Mouse (Mus musculus) hindbrain, postnatal 0 days (tissue): ENCODE measurements around the gene Poc1b. TPM values are rescaled to one million over a fixed set of nuclear protein-coding genes. Genes with fewer than 3 reads are reported as not detected.

Source experiments
- ATAC-seq: fragments of 200-750 bp; cut with Nextera tagmentation; 2 replicates; pipeline ENCODE4 v1.8.0; 2017; ENCODE audit warnings: mild to moderate bottlenecking, moderate TSS enrichment, moderate library complexity
- DNase-seq: peaks from one replicate; pipeline ENCODE4 v3.0.0-alpha.2; 2015; ENCODE audit warnings: low spot score
- H3K27ac ChIP-seq: fragments of 300-500 bp; sonication (generic); 2 replicates; pipeline ENCODE4 v1.5.1; 2014; ENCODE audit warnings: mild to moderate bottlenecking
- H3K27me3 ChIP-seq: fragments of 300-500 bp; sonication (generic); 2 replicates; pipeline ENCODE4 v1.6.1; 2014; ENCODE audit warnings: low read length, mixed read lengths; ENCODE audit not compliant: insufficient read depth
- H3K36me3 ChIP-seq: fragments of 300-500 bp; sonication (generic); 2 replicates; pipeline ENCODE4 v1.6.1; 2014; ENCODE audit warnings: low read length, mixed read lengths; ENCODE audit not compliant: insufficient read depth
- H3K4me1 ChIP-seq: fragments of 300-500 bp; sonication (generic); 2 replicates; pipeline ENCODE4 v1.6.1; 2014; ENCODE audit warnings: antibody characterized with exemption, low read length, mixed read lengths; ENCODE audit not compliant: insufficient read depth
- H3K4me2 ChIP-seq: fragments of 300-500 bp; sonication (generic); 2 replicates; pipeline ENCODE4 v1.6.1; 2014; ENCODE audit warnings: low read depth, mild to moderate bottlenecking, low read length, moderate library complexity, mixed read lengths
- H3K4me3 ChIP-seq: fragments of 300-500 bp; sonication (generic); 2 replicates; pipeline ENCODE4 v1.5.1; 2014; ENCODE audit warnings: low read length
- H3K9ac ChIP-seq: fragments of 300-500 bp; sonication (generic); replicated peaks from 2 replicates; pipeline ENCODE4 v1.6.1; 2014; ENCODE audit warnings: mild to moderate bottlenecking, low read length, moderate library complexity, mixed read lengths
- H3K9me3 ChIP-seq: fragments of 300-500 bp; sonication (generic); 2 replicates; pipeline ENCODE4 v1.6.1; 2016; ENCODE audit warnings: low read length, mixed read lengths
- CTCF ChIP-seq: IDR thresholded peaks from 2 replicates; pipeline ENCODE4 v1.5.1; 2016; ENCODE audit warnings: antibody characterized with exemption, control low read depth, low read depth
- WGBS: fragments of 180-500 bp; shearing (Covaris S2); extraction: QIAGEN DNeasy Blood & Tissue Kit; methylation state at CpG from one replicate; pipeline ENCODE4 v1.1.7; 2014; 5-methylcytosine and 5-hydroxymethylcytosine counted together
- polyA plus RNA-seq: library from polyadenylated mRNA; unstranded; fragments of >200 nt; fragmentation: Nextera tagmentation; extraction: Ambion mirVana; gene quantifications from 2 replicates; pipeline ENCODE4 v1.2.1, GENCODE M21; 2015
- total RNA-seq: library from RNA; depleted of rRNA; stranded (reverse); fragments of >200 nt; gene quantifications from 2 replicates; pipeline ENCODE4 v1.2.3, GENCODE M21; 2014

The Poc1b gene
- total and polyA plus RNA-seq, 2 experiments from 2014 or later: 9.7 to 10.1 TPM

DNA sequence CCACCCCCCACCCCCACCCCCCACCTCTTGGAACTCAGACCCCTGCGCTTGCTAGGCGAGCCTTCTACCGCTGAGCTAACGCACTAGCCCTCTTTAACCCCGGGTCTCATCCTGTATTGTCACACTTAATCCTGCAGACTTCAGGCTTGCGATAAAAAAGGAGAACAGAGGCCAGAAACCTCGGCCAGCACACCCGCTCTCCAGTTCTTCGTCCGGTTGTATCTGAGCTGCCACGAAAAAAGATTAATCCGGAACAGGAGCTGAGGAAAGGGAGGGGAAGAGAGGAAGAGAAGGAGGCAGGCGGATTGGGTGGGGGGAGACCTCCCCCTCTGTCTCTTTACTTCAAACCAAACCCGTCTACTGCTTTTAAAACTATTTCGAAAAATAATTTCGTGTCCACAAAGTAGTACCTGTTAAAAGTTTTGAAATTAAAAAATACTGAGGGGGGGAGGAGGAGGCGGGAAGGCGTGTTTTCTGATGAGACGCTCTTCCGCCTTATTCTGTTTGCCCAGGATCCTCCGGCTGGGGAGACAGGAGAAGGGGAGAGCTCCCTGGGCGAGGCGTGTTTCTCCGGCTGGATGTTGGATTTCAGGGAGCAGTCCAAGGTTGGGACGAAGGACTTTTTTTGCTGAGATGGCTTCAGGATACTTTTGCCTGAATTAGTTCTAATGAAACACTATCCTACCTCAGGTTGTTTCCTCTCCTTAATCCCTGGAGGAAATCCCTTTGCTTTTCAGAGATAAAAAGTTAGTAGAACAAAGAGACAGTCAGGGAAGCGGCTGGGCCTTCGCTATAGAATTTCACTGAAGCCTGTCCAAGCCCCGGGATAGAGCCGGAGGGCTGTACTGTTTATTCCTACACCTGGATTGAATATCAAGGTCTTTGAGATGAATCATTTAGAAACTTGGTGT lies 97.0 kb downstream of the Poc1b start:
- WGBS: 7% methylated on average over 29 of the region's 29 CpGs
- peak; percentile 27 for DNase-seq

DNA sequence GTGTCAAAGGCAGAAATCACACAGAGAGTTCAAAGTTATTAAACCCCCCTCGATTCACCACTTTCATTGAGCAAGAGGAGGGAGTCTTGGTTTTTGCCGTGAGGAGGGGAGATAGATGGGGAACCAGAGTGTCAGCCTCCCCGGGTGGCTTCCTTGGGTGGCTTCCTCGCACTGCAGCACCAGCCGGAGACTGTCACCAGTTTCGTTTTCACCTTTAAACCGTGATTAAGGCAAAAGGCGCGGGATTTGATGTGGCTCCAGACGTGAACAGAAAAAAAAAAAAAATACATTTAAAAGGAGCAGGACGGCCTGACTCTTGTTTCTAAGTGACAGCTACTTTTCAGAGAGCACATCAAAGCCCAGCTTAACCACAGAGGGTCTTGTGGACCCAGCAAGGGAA lies 97.7 kb downstream of the Poc1b start:
- H3K9ac ChIP-seq: no peak overlapping the region

More for the DNA sequence above, 97.0 kb downstream of the Poc1b start:
- H3K4me3 ChIP-seq: peak overlapping the region; percentile 29
- no peak for TF ChIP-seq CTCF
- H3K4me2 ChIP-seq: peak overlapping the region; percentile 57
- H3K27ac ChIP-seq: peak overlapping the region; percentile 62; the same call in 1 of the 2 replicates
- no peaks in the 10 kb centered on the region for H3K36me3 ChIP-seq
- H3K9me3 ChIP-seq: no peaks in the 10 kb centered on the region
- H3K27me3 ChIP-seq: no peaks in the 10 kb centered on the region
- peak overlapping the region; percentile 38 for H3K9ac ChIP-seq
- H3K4me1 ChIP-seq: 0 out of 2 replicates have a peak, but pooled peaks cover 2% of the 10 kb centered on the region
- ATAC-seq: peak; percentile 61

DNA sequence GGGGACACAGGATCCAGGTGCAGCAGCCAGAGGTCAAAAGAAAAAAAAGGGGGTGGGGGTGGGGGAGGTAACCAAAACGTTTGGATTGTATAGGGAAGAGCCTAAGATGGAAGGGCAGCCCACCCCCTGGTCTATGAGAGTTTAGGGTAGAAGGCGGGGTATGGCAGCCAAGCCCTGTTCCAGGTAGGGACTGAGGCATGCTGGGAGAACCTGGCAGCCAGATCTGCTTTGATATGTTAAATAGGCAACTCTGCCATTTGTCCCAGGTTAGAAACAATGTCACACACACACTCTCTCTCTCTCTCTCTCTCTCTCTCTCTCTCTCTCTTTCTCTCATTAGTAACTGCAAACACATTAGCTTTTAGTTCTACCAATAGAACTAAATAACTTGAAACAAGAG lies 100.3 kb downstream of the Poc1b start:
- no peak overlapping the region for H3K4me2 ChIP-seq
- 57% methylated on average over 2 of the region's 2 CpGs for WGBS
- TF ChIP-seq CTCF: no peak

More for the DNA sequence above, 97.7 kb downstream of the Poc1b start:
- H3K36me3 ChIP-seq: no peaks in the 10 kb centered on the region
- 0 out of 2 replicates have a peak, but pooled peaks cover 2% of the 10 kb centered on the region for H3K4me1 ChIP-seq
- 0 out of 2 replicates have a peak overlapping the region, but pooled peaks have one; percentile 29 for H3K4me3 ChIP-seq
- DNase-seq (peak; percentile 20), ATAC-seq (no peak)
- peak overlapping the region; percentile 62; the same call in 1 of the 2 replicates for H3K27ac ChIP-seq
- TF ChIP-seq CTCF: no peak
- H3K4me2 ChIP-seq: peak overlapping the region; percentile 57
- H3K27me3 ChIP-seq: no peaks in the 10 kb centered on the region
- WGBS: 20% methylated on average over 11 of the region's 11 CpGs
- no peaks in the 10 kb centered on the region for H3K9me3 ChIP-seq

DNA sequence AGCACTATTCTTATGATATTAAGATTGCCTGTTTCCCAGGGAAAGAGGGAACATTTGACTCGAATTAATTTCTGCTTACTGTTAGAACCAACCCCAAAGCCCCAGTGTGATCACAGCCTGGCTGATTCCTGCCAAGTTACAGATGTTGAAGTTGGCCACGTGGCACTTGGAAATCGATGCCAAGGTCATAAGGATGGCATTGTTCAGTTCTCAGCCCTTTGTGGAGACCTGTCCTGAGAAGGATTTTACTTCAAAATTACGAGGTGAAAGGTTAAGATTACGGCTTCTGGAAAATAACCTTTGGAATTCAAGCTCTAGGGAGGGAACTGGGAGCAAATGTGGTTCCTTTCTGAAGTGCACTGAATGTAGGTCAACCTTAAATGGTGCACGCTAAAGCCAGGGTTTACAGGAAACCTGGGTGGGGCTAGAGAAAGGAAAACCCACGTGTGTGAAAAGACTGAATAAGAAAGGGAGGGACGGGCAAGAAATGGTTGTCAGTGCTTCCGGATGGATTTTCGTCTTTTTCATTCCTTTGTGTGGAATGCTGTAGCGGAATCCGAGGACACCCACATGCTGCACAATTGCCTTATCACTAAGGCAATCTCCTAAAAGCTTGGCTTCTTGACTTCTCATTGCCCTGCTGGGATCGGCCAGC lies 102.4 kb downstream of the Poc1b start:
- Histone ChIP-seq H3K4me2 (no peak overlapping the region), H3K9ac (no peak overlapping the region), H3K9me3 (no peaks in the 10 kb centered on the region), H3K36me3 (no peaks in the 10 kb centered on the region), H3K27ac (no peak overlapping the region), H3K4me3 (no peak overlapping the region), H3K4me1 (no peaks in the 10 kb centered on the region), H3K27me3 (no peaks in the 10 kb centered on the region)
- TF ChIP-seq CTCF: no peak
- ATAC-seq: no peak
- DNase-seq: no peak
- WGBS: 76% methylated on average over 13 of the region's 13 CpGs

More for the DNA sequence above, 100.3 kb downstream of the Poc1b start:
- H3K4me3 ChIP-seq: no peak overlapping the region
- no peaks in the 10 kb centered on the region for H3K36me3 ChIP-seq
- no peak for DNase-seq
- 0 out of 2 replicates have a peak, but pooled peaks cover 2% of the 10 kb centered on the region for H3K4me1 ChIP-seq
- no peaks in the 10 kb centered on the region for H3K9me3 ChIP-seq
- H3K9ac ChIP-seq: no peak overlapping the region
- ATAC-seq: no peak
- H3K27me3 ChIP-seq: no peaks in the 10 kb centered on the region
- H3K27ac ChIP-seq: no peak overlapping the region

DNA sequence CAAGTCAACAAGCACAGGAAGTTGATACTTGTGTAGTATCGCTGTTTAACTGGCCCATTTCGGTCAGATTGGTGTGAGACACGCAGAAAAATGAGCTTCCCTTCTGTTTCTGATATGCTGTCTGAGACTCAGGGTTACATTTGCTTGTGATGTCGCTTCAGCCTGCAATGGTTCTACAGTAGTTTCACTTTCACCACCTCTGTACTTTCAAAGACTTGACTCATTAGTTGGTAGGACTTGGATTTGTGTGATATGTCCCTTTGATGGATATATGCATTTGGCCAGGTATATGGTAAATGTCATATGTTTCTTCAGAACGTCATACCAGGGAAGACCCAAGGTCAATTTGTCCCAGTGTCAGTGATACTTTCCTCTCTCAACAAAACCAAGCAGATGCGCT lies 104.2 kb downstream of the Poc1b start:
- Histone ChIP-seq H3K27ac (no peak overlapping the region), H3K4me3 (no peak overlapping the region), H3K9ac (no peak overlapping the region), H3K36me3 (no peaks in the 10 kb centered on the region), H3K4me2 (no peak overlapping the region), H3K27me3 (no peaks in the 10 kb centered on the region), H3K4me1 (no peaks in the 10 kb centered on the region), H3K9me3 (no peaks in the 10 kb centered on the region)
- ATAC-seq (no peak), DNase-seq (no peak)
- WGBS: 96% methylated on average over 6 of the region's 6 CpGs
- no peak for TF ChIP-seq CTCF

DNA sequence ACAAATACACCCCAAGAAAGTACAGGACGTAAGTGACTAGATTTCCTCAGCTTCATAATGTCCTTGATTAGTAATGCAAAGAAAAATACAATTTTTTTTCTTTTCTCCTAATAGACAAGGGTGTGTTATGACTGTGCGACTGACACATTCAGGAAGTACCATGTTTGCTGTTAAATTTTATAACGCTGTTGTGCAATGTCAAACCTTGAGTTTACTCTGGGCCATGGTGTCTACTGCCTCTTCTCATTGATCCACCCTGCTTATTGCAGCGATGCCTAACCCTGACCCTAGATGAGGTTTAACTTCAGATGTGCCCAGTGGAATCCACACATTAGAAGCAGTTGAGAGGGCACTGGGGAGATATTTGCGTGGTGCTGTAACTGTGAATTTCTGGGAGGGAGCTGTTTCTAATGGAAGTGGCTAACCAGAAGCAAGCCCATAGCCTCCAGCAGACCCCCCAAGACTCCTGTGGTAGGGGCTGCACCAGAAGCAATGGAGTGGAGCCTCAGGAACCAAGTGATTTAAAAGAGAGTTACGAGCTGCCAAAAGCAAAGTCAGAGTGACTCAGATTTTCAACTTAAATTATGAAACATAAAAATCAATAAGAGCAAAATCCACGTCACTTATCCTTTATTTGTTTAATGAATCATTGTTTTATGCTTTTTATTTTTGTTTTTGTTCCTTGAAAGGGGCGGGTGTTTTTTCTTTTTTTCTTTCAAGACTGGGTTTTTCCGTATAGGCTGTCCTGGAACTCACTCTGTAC lies 104.8 kb downstream of the Poc1b start:
- DNase-seq: no peak
- Histone ChIP-seq H3K9ac (no peak overlapping the region), H3K9me3 (no peaks in the 10 kb centered on the region), H3K4me1 (no peaks in the 10 kb centered on the region), H3K4me3 (no peak overlapping the region), H3K27me3 (no peaks in the 10 kb centered on the region), H3K36me3 (no peaks in the 10 kb centered on the region), H3K27ac (no peak overlapping the region), H3K4me2 (no peak overlapping the region)
- TF ChIP-seq CTCF: no peak
- 90% methylated on average over 9 of the region's 9 CpGs for WGBS
- no peak for ATAC-seq
